Mouse (Mus musculus) ES-E14 (cell line): Measurements from ENCODE around the gene Pbld1.

Experiments
- CHD2 ChIP-seq: IDR thresholded peaks from 2 replicates; pipeline ENCODE4 v1.6.1; 2014; ENCODE audit warnings: mild to moderate bottlenecking, low read depth, low read length, inconsistent platforms
- ZC3H11A ChIP-seq: IDR thresholded peaks from 2 replicates; pipeline ENCODE4 v1.6.1; 2012; ENCODE audit warnings: low read depth, mild to moderate bottlenecking, inconsistent platforms, low read length, borderline replicate concordance

- TF ChIP-seq CHD2 (no peak), ZC3H11A (no peak)
These were observed 34.4 kb upstream of the Pbld1 start for GRCm38 (mm10) chr10:63025491-63026011.
